Mouse (Mus musculus) stomach, embryonic 14.5 days (tissue): ENCODE data around the gene Setd1b. TPM values are rescaled to one million over a fixed set of nuclear protein-coding genes. Genes with fewer than 3 reads are reported as not detected.

Source experiments
- ATAC-seq: fragments of 200-750 bp; cut with Nextera tagmentation; 2 replicates; pipeline ENCODE4 v1.8.0; 2017; ENCODE audit warnings: low read depth, moderate TSS enrichment; ENCODE audit not compliant: insufficient number of reproducible peaks, insufficient read depth, low FRiP score
- H3K27ac ChIP-seq: fragments of 300-500 bp; sonication (generic); 2 replicates; pipeline ENCODE4 v1.5.1; 2014; ENCODE audit warnings: mild to moderate bottlenecking, low read length, moderate library complexity, mixed read lengths
- H3K27me3 ChIP-seq: fragments of 300-500 bp; sonication (generic); 2 replicates; pipeline ENCODE4 v1.6.1; 2014; ENCODE audit warnings: low read length, control low read depth, mixed read lengths; ENCODE audit not compliant: control insufficient read depth, insufficient read depth
- H3K36me3 ChIP-seq: fragments of 300-500 bp; sonication (generic); 2 replicates; pipeline ENCODE4 v1.6.1; 2014; ENCODE audit warnings: mild to moderate bottlenecking, control low read depth, low read length, moderate library complexity, mixed read lengths; ENCODE audit not compliant: control insufficient read depth, insufficient read depth
- H3K4me1 ChIP-seq: fragments of 300-500 bp; sonication (generic); 2 replicates; pipeline ENCODE4 v1.6.1; 2014; ENCODE audit warnings: low read length, control low read depth, mixed read lengths; ENCODE audit not compliant: control insufficient read depth, insufficient read depth
- H3K4me2 ChIP-seq: fragments of 300-500 bp; sonication (generic); replicated peaks from 2 replicates; pipeline ENCODE4 v1.6.1; 2014; ENCODE audit warnings: low read depth, low read length, control low read depth
- H3K4me3 ChIP-seq: fragments of 300-500 bp; sonication (generic); 2 replicates; pipeline ENCODE4 v1.5.1; 2014; ENCODE audit warnings: low read depth, low read length, control low read depth
- H3K9ac ChIP-seq: fragments of 300-500 bp; sonication (generic); replicated peaks from 2 replicates; pipeline ENCODE4 v1.6.1; 2014; ENCODE audit warnings: low read depth, mild to moderate bottlenecking, control low read depth, low read length, moderate library complexity, mixed read lengths
- H3K9me3 ChIP-seq: fragments of 300-500 bp; sonication (generic); 2 replicates; pipeline ENCODE4 v1.6.1; 2016; ENCODE audit warnings: low read depth, low read length, control low read depth; ENCODE audit not compliant: control insufficient read depth
- WGBS: fragments of 180-500 bp; shearing (Covaris S2); extraction: QIAGEN DNeasy Blood & Tissue Kit; methylation state at CpG from one replicate; pipeline ENCODE4 v1.1.7; 2014; 5-methylcytosine and 5-hydroxymethylcytosine counted together
- polyA plus RNA-seq: library from polyadenylated mRNA; unstranded; fragments of >200 nt; fragmentation: Nextera tagmentation; extraction: Ambion mirVana; gene quantifications from 2 replicates; pipeline ENCODE4 v1.2.1, GENCODE M21; 2014

The Setd1b gene
- polyA plus RNA-seq, 1 experiment from 2014 or later: 12.9 TPM

- no peak overlapping the region for H3K9ac ChIP-seq
- H3K9me3 ChIP-seq: no peaks in the 10 kb centered on the region
- H3K4me3 ChIP-seq: no peak overlapping the region
- 77% methylated on average over 7 of the region's 7 CpGs for WGBS
- no peaks in the 10 kb centered on the region for H3K36me3 ChIP-seq
- no peaks in the 10 kb centered on the region for H3K4me1 ChIP-seq
- no peak overlapping the region for H3K4me2 ChIP-seq
- no peak overlapping the region for H3K27ac ChIP-seq
- no peak for ATAC-seq
- H3K27me3 ChIP-seq: no peaks in the 10 kb centered on the region
Observed at GRCm38 (mm10) chr5:123120624-123121215, 21.3 kb upstream of the Setd1b start.

- Histone ChIP-seq H3K4me2 (no peak overlapping the region), H3K27me3 (no peaks in the 10 kb centered on the region), H3K9me3 (no peaks in the 10 kb centered on the region), H3K27ac (no peak overlapping the region), H3K4me3 (no peak overlapping the region), H3K9ac (no peak overlapping the region), H3K4me1 (no peaks in the 10 kb centered on the region), H3K36me3 (no peaks in the 10 kb centered on the region)
- WGBS: 87% methylated on average over 4 of the region's 4 CpGs
- ATAC-seq: no peak
Observed at GRCm38 (mm10) chr5:123122181-123122580, 19.8 kb upstream of the Setd1b start.

GRCm38 (mm10) chr5:123125105-123125504 is 16.9 kb upstream of the Setd1b start:
- H3K36me3 ChIP-seq: 0 out of 2 replicates have a peak, but pooled peaks cover 4% of the 10 kb centered on the region
- H3K27ac ChIP-seq: no peak overlapping the region
- H3K4me3 ChIP-seq: no peak overlapping the region
- 79% methylated on average over 6 of the region's 6 CpGs for WGBS
- H3K27me3 ChIP-seq: no peaks in the 10 kb centered on the region
- no peak overlapping the region for H3K9ac ChIP-seq
- no peak overlapping the region for H3K4me2 ChIP-seq
- H3K4me1 ChIP-seq: no peaks in the 10 kb centered on the region
- H3K9me3 ChIP-seq: no peaks in the 10 kb centered on the region
- ATAC-seq: no peak

- WGBS: 84% methylated on average over 18 of the region's 18 CpGs
- Histone ChIP-seq H3K27me3 (no peaks in the 10 kb centered on the region), H3K4me2 (no peak overlapping the region), H3K4me3 (no peak overlapping the region), H3K9ac (no peak overlapping the region), H3K36me3 (0 out of 2 replicates have a peak, but pooled peaks cover 4% of the 10 kb centered on the region), H3K4me1 (no peaks in the 10 kb centered on the region), H3K27ac (no peak overlapping the region), H3K9me3 (no peaks in the 10 kb centered on the region)
- ATAC-seq: no peak
Observed at GRCm38 (mm10) chr5:123125638-123126406, 16.2 kb upstream of the Setd1b start.

- Histone ChIP-seq H3K27me3 (no peaks in the 10 kb centered on the region), H3K4me2 (no peak overlapping the region), H3K27ac (no peak overlapping the region), H3K9me3 (no peaks in the 10 kb centered on the region), H3K36me3 (0 out of 2 replicates have a peak, but pooled peaks cover 4% of the 10 kb centered on the region), H3K9ac (no peak overlapping the region), H3K4me1 (peaks cover 2% of the 10 kb centered on the region; the same call in 1 of the 2 replicates), H3K4me3 (no peak overlapping the region)
- no peak for ATAC-seq
- WGBS: 68% methylated on average over 6 of the region's 6 CpGs
Observed at GRCm38 (mm10) chr5:123127031-123127430, 15.0 kb upstream of the Setd1b start.

- H3K9ac ChIP-seq: no peak overlapping the region
- H3K4me3 ChIP-seq: no peak overlapping the region
- WGBS: 57% methylated on average over 10 of the region's 10 CpGs
- H3K4me2 ChIP-seq: no peak overlapping the region
- no peaks in the 10 kb centered on the region for H3K27me3 ChIP-seq
- H3K27ac ChIP-seq: no peak overlapping the region
- peaks cover 4% of the 10 kb centered on the region; the same call in 1 of the 2 replicates for H3K36me3 ChIP-seq
- ATAC-seq: no peak
- H3K9me3 ChIP-seq: no peaks in the 10 kb centered on the region
- peaks cover 14% of the 10 kb centered on the region for H3K4me1 ChIP-seq
Observed at GRCm38 (mm10) chr5:123128426-123129169, 13.4 kb upstream of the Setd1b start.

GRCm38 (mm10) chr5:123129170-123129757 is 12.7 kb upstream of the Setd1b start:
- no peak for ATAC-seq
- H3K9ac ChIP-seq: no peak overlapping the region

More at GRCm38 (mm10) chr5:123129170-123129757, 12.7 kb upstream of the Setd1b start:
- no peak overlapping the region for H3K4me3 ChIP-seq
- H3K9me3 ChIP-seq: no peaks in the 10 kb centered on the region
- H3K4me2 ChIP-seq: no peak overlapping the region
- no peak overlapping the region for H3K27ac ChIP-seq
- WGBS: 81% methylated on average over 10 of the region's 10 CpGs
- no peaks in the 10 kb centered on the region for H3K27me3 ChIP-seq
- peaks cover 7% of the 10 kb centered on the region; the same call in 1 of the 2 replicates for H3K36me3 ChIP-seq
- peaks cover 21% of the 10 kb centered on the region for H3K4me1 ChIP-seq
